Mouse (Mus musculus): ENCODE results near the gene S100a3.
A peak's percentile ranks its signal among the peaks of the same experiment; 100 is the strongest.

The S100a3 gene

GRCm38 (mm10) chr3:90574691-90575090 is 14.3 kb downstream of the S100a3 start:
- DNase-seq (ENCODE audit: low spot score in 2 of 2) = no peak

- no peak for DNase-seq (ENCODE audit: low spot score in 2 of 2)
Measured at GRCm38 (mm10) chr3:90575320-90575719, 14.9 kb downstream of the S100a3 start.

GRCm38 (mm10) chr3:90576351-90577001 is 16.1 kb downstream of the S100a3 start:
- no peak for DNase-seq (ENCODE audit: low spot score in 2 of 2)

DNA sequence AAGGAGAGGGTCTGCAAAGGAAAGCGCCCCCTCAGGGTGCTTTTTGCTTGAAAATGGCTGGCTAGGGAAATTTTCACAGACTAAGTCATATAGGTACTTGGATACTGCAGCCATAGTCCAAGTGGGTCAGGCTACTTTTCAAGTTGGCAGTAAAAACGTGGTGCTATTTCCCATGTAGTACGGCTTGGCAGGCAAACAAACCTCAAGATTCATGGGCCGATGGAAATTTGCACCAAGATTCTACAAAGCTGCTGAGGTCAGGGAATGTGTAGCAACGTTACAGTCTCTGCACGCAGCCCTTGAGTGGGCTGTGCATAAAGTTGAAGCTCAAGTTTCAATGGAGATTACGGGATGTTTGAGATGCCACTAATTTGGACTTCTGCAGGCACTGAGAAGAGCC is 19.1 kb downstream of the S100a3 start:
- DNase-seq (ENCODE audit: low spot score in 2 of 2) = no peak

- no peak for DNase-seq (ENCODE audit: low spot score in 2 of 2)
Measured at GRCm38 (mm10) chr3:90581141-90581540, 20.8 kb downstream of the S100a3 start.

DNA sequence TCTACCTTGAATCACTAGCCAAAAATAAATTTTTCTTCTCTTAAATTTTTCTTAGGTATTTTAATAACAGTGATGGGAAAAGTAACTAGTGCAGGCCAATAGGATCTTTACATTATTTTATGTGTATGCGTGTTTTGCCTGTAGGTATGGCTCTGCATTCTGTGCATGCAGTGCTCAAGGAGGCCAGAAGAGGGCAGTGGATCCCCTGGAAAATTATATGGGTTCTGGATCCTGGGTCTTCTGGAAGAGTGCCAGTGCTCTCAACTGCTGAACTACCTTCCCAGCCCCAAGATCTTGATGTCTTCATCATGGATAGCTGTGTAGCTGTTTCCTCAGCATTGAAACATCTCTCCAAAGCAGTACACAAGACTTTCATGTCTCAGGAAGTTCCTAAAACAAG is 21.8 kb downstream of the S100a3 start:
- DNase-seq (ENCODE audit: low spot score in 2 of 2) = no peak

DNA sequence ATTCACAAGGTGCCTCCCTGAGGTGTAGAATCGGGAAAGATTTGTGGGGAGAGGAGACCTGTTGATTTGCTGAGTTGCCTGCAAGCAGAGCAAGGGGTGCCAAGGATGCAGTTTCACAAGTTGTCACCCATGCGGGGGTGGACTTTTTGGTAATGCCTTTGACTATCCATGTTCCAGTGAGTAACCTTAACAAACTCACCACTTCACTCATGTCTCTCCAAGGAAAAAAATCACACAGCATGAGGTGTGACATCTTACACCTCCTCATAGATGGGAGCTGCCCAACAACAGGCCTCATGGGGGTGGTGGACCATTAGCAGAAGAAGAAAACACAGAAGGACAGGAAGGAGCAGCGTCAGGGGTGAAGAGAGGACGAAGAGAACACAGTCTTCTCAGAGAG is 22.2 kb downstream of the S100a3 start:
- no peak for DNase-seq (ENCODE audit: low spot score in 2 of 2)

- DNase-seq (ENCODE audit: low spot score in 2 of 2) = no peak
Measured at GRCm38 (mm10) chr3:90583893-90584292, 23.5 kb downstream of the S100a3 start.

DNA sequence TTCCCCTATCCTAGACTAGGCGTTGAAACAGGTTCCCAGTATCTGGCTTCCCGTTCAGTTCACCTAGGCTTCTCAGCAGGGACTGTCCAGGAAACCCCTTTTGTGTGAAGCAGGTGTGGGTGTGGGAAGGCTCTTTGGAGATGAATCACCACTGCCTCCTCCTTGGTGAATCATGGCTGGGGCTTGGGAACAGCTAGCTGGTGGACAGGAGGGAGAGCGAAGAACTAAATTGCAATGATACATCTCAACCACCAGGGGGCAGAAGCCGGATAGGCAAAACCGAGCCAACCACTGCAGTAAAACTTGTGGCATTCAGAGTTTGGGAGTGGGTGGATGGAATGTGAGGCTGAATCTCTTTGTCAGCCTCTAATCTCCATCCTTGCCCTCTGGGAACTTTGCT is 25.2 kb downstream of the S100a3 start:
- DNase-seq (ENCODE audit: low spot score in 2 of 2) = peak in 1 of 2 experiments; percentile 57

- no peak for DNase-seq (ENCODE audit: low spot score in 2 of 2)
Measured at GRCm38 (mm10) chr3:90586016-90586643, 25.8 kb downstream of the S100a3 start.

GRCm38 (mm10) chr3:90586906-90587305 is 26.5 kb downstream of the S100a3 start:
- no peak for DNase-seq (ENCODE audit: low spot score in 2 of 2)

- DNase-seq (ENCODE audit: low spot score in 2 of 2) = no peak
Measured at GRCm38 (mm10) chr3:90587361-90588101, 27.2 kb downstream of the S100a3 start.

DNA sequence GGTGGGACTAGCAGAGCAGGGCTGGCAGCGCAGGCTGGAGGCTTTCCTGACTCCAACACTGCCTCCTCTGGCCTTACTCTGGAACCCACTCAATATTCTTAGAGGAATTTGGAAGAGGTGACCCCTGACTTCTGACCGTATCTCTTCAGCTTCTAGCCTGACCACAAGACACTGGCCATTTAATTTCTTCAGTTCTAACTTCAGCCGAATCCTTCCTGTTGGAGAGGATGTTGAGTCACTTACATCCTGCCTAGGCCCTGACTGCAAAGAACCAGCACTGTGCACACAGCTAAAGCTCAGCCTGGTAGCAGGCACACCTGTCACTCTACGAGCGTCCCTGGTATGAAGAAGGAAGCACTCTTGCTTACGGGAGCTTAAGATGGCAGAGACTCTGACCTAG is 29.0 kb downstream of the S100a3 start:
- no peak for DNase-seq (ENCODE audit: low spot score in 2 of 2)

GRCm38 (mm10) chr3:90589947-90590346 is 29.6 kb downstream of the S100a3 start, which contains the start of gene S100a2:
S100a2 (plus strand) TSS chr3:90590247.
- DNase-seq (ENCODE audit: low spot score in 2 of 2) = no peak

- no peak for DNase-seq (ENCODE audit: low spot score in 2 of 2)
Measured at GRCm38 (mm10) chr3:90594466-90594865, 34.1 kb downstream of the S100a3 start.

- DNase-seq (ENCODE audit: low spot score in 2 of 2) = no peak
Measured at GRCm38 (mm10) chr3:90595556-90595955, 35.2 kb downstream of the S100a3 start.

- no peak for DNase-seq (ENCODE audit: low spot score in 2 of 2)
Measured at GRCm38 (mm10) chr3:90596810-90597209, 36.4 kb downstream of the S100a3 start.

DNA sequence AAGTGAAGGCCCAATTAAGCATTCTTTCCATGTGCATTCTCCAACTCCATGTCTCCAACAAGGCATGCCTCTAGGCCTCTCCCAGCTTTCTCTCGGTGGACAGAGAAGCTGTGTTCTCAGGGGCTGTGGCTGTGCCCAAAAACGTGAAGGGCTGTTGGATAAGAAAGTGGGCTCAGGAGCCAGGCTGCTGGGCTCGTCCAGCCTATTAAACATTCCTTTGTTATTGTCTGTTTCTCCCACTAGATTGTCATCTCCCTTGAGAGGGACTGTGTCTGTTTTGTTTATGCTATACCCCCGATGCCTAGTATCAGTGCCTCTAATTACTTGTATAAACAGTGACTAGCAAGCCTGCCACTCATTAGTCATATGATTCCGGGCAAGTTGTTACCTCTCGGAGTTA is 37.4 kb downstream of the S100a3 start:
- no peak for DNase-seq (ENCODE audit: low spot score in 2 of 2)

DNA sequence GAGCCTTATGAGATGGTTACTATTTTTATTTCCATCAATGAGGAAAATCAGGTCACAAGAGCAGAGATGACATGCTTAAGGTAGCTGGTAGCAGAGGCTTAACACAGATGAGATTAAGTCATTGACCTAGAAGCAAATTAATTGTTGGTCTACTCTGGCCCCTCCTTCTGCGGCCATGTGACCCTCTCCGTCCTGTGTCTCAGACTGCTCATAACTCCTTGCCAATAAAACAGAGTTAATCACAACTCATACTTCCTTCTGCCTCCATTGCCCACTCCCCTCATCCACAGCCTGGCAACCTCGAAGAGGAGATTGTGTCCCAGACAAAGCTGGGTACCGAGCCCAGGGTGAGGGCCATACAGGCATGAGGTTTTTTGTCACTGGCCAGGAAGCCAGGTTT is 37.8 kb downstream of the S100a3 start:
- no peak for DNase-seq (ENCODE audit: low spot score in 2 of 2)

DNA sequence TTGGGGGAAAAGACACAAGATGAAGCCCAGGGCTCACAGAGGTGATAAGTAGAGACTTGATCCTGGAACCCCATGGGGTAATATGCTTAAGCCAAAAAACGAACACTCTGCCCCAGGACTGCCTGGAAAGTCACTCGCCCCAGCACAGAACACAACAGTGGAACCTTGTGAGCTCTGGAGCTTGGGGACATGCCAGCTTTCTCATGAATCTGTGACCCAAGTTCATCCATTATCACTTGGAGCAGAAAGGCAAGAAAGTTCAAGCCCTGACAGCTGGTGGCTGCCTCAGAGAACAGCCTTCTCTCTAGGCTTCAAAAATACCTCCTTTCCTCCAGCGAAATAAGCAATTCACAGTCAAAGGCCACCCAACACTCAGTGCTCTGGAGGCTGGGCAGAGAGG is 39.0 kb downstream of the S100a3 start:
- no peak for DNase-seq (ENCODE audit: low spot score in 2 of 2)

GRCm38 (mm10) chr3:90600036-90600435 is 39.7 kb downstream of the S100a3 start:
- DNase-seq (ENCODE audit: low spot score in 2 of 2) = no peak

- no peak for DNase-seq (ENCODE audit: low spot score in 2 of 2)
Measured at GRCm38 (mm10) chr3:90600458-90601195, 40.2 kb downstream of the S100a3 start.
